10 mouse cellular contexts compared by ENCODE assay signal in genomic region chr1:165682056-165682853, GRCm38 (mm10). TPM values are rescaled to one million over a fixed set of nuclear protein-coding genes. Genes with fewer than 3 reads are reported as not detected.
DNase-seq lines count a peak whose midpoint lies in the region; ATAC-seq and TF ChIP-seq lines count a peak whose summit lies in the region.
"Had no signal": no experiment of that assay in that cellular context is flagged by ENCODE, and none has a peak within 500 bp of the region (broad histone marks: within the 10 kb centered on the region; RNA-seq: fewer than 3 reads in every experiment).

No protein-coding gene starts in this region.

- H3K36me3 ChIP-seq in heart, adult 2 months (ENCODE audit: control insufficient read depth, insufficient read depth, low read length), result peaks cover 63% of the 10 kb centered on the region
- peaks cover 32% of the 10 kb centered on the region for H3K36me3 ChIP-seq in spleen, adult 2 months (ENCODE audit: control insufficient read depth, insufficient read depth, low read length)
- no peaks in the 10 kb centered on the region for H3K36me3 ChIP-seq in hindbrain, embryonic 13.5 days
- H3K36me3 ChIP-seq: midbrain, embryonic 12.5 days; neural tube, embryonic 13.5 days had no signal

- H3K9me3 ChIP-seq in hindbrain, embryonic 13.5 days, result no peaks in the 10 kb centered on the region
- H3K9me3 ChIP-seq: midbrain, embryonic 12.5 days; neural tube, embryonic 13.5 days had no signal

- peak overlapping the region; percentile 30 for H3K9ac ChIP-seq in heart, adult 2 months (ENCODE audit: low read depth, low read length)
- no peak overlapping the region for H3K9ac ChIP-seq in hindbrain, embryonic 13.5 days
- H3K9ac ChIP-seq: midbrain, embryonic 12.5 days; neural tube, embryonic 13.5 days had no signal

- intact Hi-C loops in heart, adult 2 months (cut with DNase I), result no loop called here
- intact Hi-C loops in heart, postnatal 25 days (cut with DNase I), result no loop called here

- TF ChIP-seq POLR2A in heart, adult 2 months (IDR thresholded peaks at IDR 0.05; ENCODE audit: insufficient read depth, low read depth, low read length), result no peak
- TF ChIP-seq POLR2A in spleen, adult 2 months (IDR thresholded peaks at IDR 0.05; ENCODE audit: low read depth, low read length), result no peak

- H3K4me1 ChIP-seq in heart, adult 2 months (ENCODE audit: control insufficient read depth, insufficient read depth, low read length), result peaks cover 65% of the 10 kb centered on the region
- peaks cover 2% of the 10 kb centered on the region; the same call in 1 of the 2 replicates for H3K4me1 ChIP-seq in spleen, adult 2 months (ENCODE audit: control insufficient read depth, insufficient read depth, insufficient read length)
- H3K4me1 ChIP-seq in hindbrain, embryonic 13.5 days (replicated peaks), result no peaks in the 10 kb centered on the region; the same call in 1 of the 2 replicates
- H3K4me1 ChIP-seq: midbrain, embryonic 12.5 days; neural tube, embryonic 13.5 days had no signal

- DNase-seq in heart, adult 2 months, result no peak
- no peak for DNase-seq in heart, postnatal 25 days (ENCODE audit: low spot score)
- DNase-seq in spleen, adult 2 months (ENCODE audit: low read depth in 1 of 2, low spot score in 2 of 2), result no peak
- no peak for DNase-seq in spleen, postnatal 36 days (ENCODE audit: low spot score in 2 of 2)
- no peak for DNase-seq in testis, postnatal 14 days (ENCODE audit: low spot score)

- peaks cover 6% of the 10 kb centered on the region for H3K79me2 ChIP-seq in heart, adult 2 months (replicated peaks; ENCODE audit: control insufficient read depth, insufficient read depth, low read length)

- H3K27ac ChIP-seq in heart, adult 2 months, result peak overlapping the region; percentile 70
- H3K27ac ChIP-seq in spleen, adult 2 months (ENCODE audit: insufficient read depth, low read length), result peak overlapping the region; percentile 32; the same call in 1 of the 2 replicates
- H3K27ac ChIP-seq in hindbrain, embryonic 13.5 days, result no peak overlapping the region
- H3K27ac ChIP-seq: midbrain, embryonic 12.5 days; neural tube, embryonic 13.5 days had no signal

- TF ChIP-seq EP300 in heart, adult 2 months (IDR thresholded peaks at IDR 0.05; ENCODE audit: insufficient read depth, low read depth, low read length), result peak; percentile 37; the same call in 1 of the 2 replicates

- H3K4me3 ChIP-seq in heart, adult 2 months, result no peak overlapping the region
- H3K4me3 ChIP-seq in spleen, adult 2 months (ENCODE audit: extremely low read depth, insufficient read depth, insufficient read length), result no peak overlapping the region
- no peak overlapping the region for H3K4me3 ChIP-seq in hindbrain, embryonic 13.5 days
- H3K4me3 ChIP-seq: midbrain, embryonic 12.5 days; neural tube, embryonic 13.5 days had no signal

- H3K27me3 ChIP-seq in heart, adult 2 months (ENCODE audit: control insufficient read depth, insufficient read depth, low read length), result no peaks in the 10 kb centered on the region
- H3K27me3 ChIP-seq in spleen, adult 2 months (ENCODE audit: control insufficient read depth, insufficient read depth, low read length), result no peaks in the 10 kb centered on the region
- no peaks in the 10 kb centered on the region for H3K27me3 ChIP-seq in hindbrain, embryonic 13.5 days
- H3K27me3 ChIP-seq: neural tube, embryonic 13.5 days had no signal

- H3K4me2 ChIP-seq in hindbrain, embryonic 13.5 days, result no peak overlapping the region
- H3K4me2 ChIP-seq: midbrain, embryonic 12.5 days; neural tube, embryonic 13.5 days had no signal

- TF ChIP-seq CTCF in heart, adult 2 months (IDR thresholded peaks at IDR 0.05), result no peak
- no peak for TF ChIP-seq CTCF in spleen, adult 2 months (IDR thresholded peaks at IDR 0.05; ENCODE audit: extremely low read depth, insufficient read depth, insufficient read length, insufficient replicate concordance)

- 20% methylated on average over 18 of the region's 18 CpGs for WGBS in heart, adult 2 months
- WGBS in spleen, adult 2 months, result 53% methylated on average over 18 of the region's 18 CpGs
- 82% methylated on average over 18 of the region's 18 CpGs for whole genome bisulfite sequencing in hindbrain, embryonic 13.5 days

- ATAC-seq in inflammation-experienced regulatory T-cells, adult 6 months, result peak; percentile 72
- peak; percentile 26; the same call in 1 of the 2 replicates for ATAC-seq in megakaryocyte, adult 5-6 weeks (ENCODE audit: poor library complexity, severe bottlenecking)
- ATAC-seq in hindbrain, embryonic 13.5 days (ENCODE audit: low FRiP score), result no peak

RNA-seq across cellular contexts. Expression of gene Rcsd1, which starts 27.3 kb away (rescaled TPM):
- 10 to 100 TPM; 68.7 to 81.5 TPM for total RNA-seq in heart, adult 2 months (2021)
- polyA plus RNA-seq in heart, adult 2 months (2012; rRNA removed), result 57.2 and 86.2 TPM in 2 replicates
- total RNA-seq in heart, postnatal 25 days (2021), result 10 to 100 TPM; 79.6 to 81.5 TPM
- 68.3 and 73.9 TPM in 2 replicates for polyA plus RNA-seq in spleen, adult 2 months (2012; rRNA removed)
- polyA plus RNA-seq in inflammation-experienced regulatory T-cells, adult 6 months (2017; shearing (Covaris generic)), result 100 to 1,000 TPM in 2 of 3 experiments, 10 to 100 TPM in 1; 84.1 to 109 (median 101) TPM
- total RNA-seq in megakaryocyte, adult 5-6 weeks (2015), result 82.1 and 88.8 TPM in 2 replicates
- total RNA-seq in megakaryocyte, adult 5-6 weeks (2017), result 184 and 199 TPM in 2 replicates
- 12.4 and 13.5 TPM in 2 replicates for polyA plus RNA-seq in hindbrain, embryonic 13.5 days (2015; fragmentation: Nextera tagmentation; extraction: Ambion mirVana)

RNA-seq across cellular contexts. Expression of gene Mpzl1, which starts 47.9 kb away (rescaled TPM):
- total RNA-seq in heart, adult 2 months (2021), result 10 to 100 TPM; 15.1 to 19.7 TPM
- polyA plus RNA-seq in heart, adult 2 months (2012; rRNA removed), result 18.3 and 25.6 TPM in 2 replicates
- total RNA-seq in heart, postnatal 25 days (2021), result 10 to 100 TPM; 20.8 to 20.9 TPM
- polyA plus RNA-seq in spleen, adult 2 months (2012; rRNA removed), result 15.3 and 15.9 TPM in 2 replicates
- polyA plus RNA-seq in inflammation-experienced regulatory T-cells, adult 6 months (2017; shearing (Covaris generic)), result under 1 TPM in 2 of 3 experiments, not detected in 1; 0.70 to 0.77 TPM
- total RNA-seq in megakaryocyte, adult 5-6 weeks (2015), result 1.3 and 2.1 TPM in 2 replicates
- 0.22 and 3.1 TPM in 2 replicates for total RNA-seq in megakaryocyte, adult 5-6 weeks (2017)
- 151 and 157 TPM in 2 replicates for polyA plus RNA-seq in hindbrain, embryonic 13.5 days (2015; fragmentation: Nextera tagmentation; extraction: Ambion mirVana)
